ENCODE assay signal across 8 mouse cellular contexts in genomic region chr4:57120563-57120962, GRCm38 (mm10). TPM values are rescaled to one million over a fixed set of nuclear protein-coding genes. Genes with fewer than 3 reads are reported as not detected.
DNase-seq lines count a peak whose midpoint lies in the region; ATAC-seq and TF ChIP-seq lines count a peak whose summit lies in the region.

No protein-coding gene starts in this region.

- H3K27me3 ChIP-seq in midbrain, postnatal 0 days (ENCODE audit: insufficient read depth, low read length): no peaks in the 10 kb centered on the region
- no peaks in the 10 kb centered on the region for H3K27me3 ChIP-seq in midbrain, embryonic 16.5 days (ENCODE audit: control insufficient read depth, insufficient read depth, low read depth, low read length)
- H3K27me3 ChIP-seq in kidney, embryonic 14.5 days (ENCODE audit: control insufficient read depth, insufficient read depth, low read length): no peaks in the 10 kb centered on the region
- no peaks in the 10 kb centered on the region for H3K27me3 ChIP-seq in splenic B cell, adult 2 months (ENCODE audit: control insufficient read depth, insufficient read depth, low read length, poor library complexity, severe bottlenecking)

- no peaks in the 10 kb centered on the region for H3K36me3 ChIP-seq in midbrain, postnatal 0 days (ENCODE audit: insufficient read depth, low read length)
- no peaks in the 10 kb centered on the region for H3K36me3 ChIP-seq in midbrain, embryonic 16.5 days (ENCODE audit: control insufficient read depth, insufficient read depth, low read length)
- H3K36me3 ChIP-seq in kidney, embryonic 14.5 days (ENCODE audit: control insufficient read depth, insufficient read depth, low read length): no peaks in the 10 kb centered on the region
- no peaks in the 10 kb centered on the region for H3K36me3 ChIP-seq in splenic B cell, adult 2 months (ENCODE audit: control insufficient read depth, insufficient read depth, low read length, poor library complexity, severe bottlenecking)

- no peaks in the 10 kb centered on the region for H3K9me3 ChIP-seq in midbrain, postnatal 0 days (ENCODE audit: low read length)
- no peaks in the 10 kb centered on the region for H3K9me3 ChIP-seq in midbrain, embryonic 16.5 days (replicated peaks; ENCODE audit: control insufficient read depth, low read length, poor library complexity, severe bottlenecking)
- H3K9me3 ChIP-seq in kidney, embryonic 14.5 days (ENCODE audit: control insufficient read depth, low read length): no peaks in the 10 kb centered on the region

- H3K9ac ChIP-seq in midbrain, postnatal 0 days (replicated peaks; ENCODE audit: low read length, poor library complexity, severe bottlenecking): no peak overlapping the region
- no peak overlapping the region for H3K9ac ChIP-seq in midbrain, embryonic 16.5 days (ENCODE audit: low read depth, low read length)
- H3K9ac ChIP-seq in kidney, embryonic 14.5 days (ENCODE audit: low read depth, low read length): no peak overlapping the region

- H3K4me2 ChIP-seq in midbrain, postnatal 0 days (ENCODE audit: low read depth, low read length, poor library complexity, severe bottlenecking): no peak overlapping the region
- no peak overlapping the region for H3K4me2 ChIP-seq in midbrain, embryonic 16.5 days (ENCODE audit: low read length)
- no peak overlapping the region for H3K4me2 ChIP-seq in kidney, embryonic 14.5 days (replicated peaks; ENCODE audit: low read depth, low read length)

- peak; percentile 60 for TF ChIP-seq CTCF in midbrain, postnatal 0 days (IDR thresholded peaks at IDR 0.05)

- peak; percentile 27 for DNase-seq in adrenal gland, adult 2 months
- no peak for DNase-seq in adrenal gland, adult 18-20 months (ENCODE audit: low spot score in 2 of 2)
- peak; percentile 44 for DNase-seq in midbrain, postnatal 0 days (ENCODE audit: low spot score)
- DNase-seq in splenic B cell, adult 2 months (ENCODE audit: low read depth, low spot score): peak; percentile 44
- DNase-seq in right cerebral cortex, postnatal 14 days: no peak
- DNase-seq in testis, postnatal 14 days (ENCODE audit: low spot score): no peak

- WGBS in midbrain, postnatal 0 days: 39% methylated on average over 2 of the region's 2 CpGs
- WGBS in midbrain, embryonic 16.5 days: 45% methylated on average over 2 of the region's 2 CpGs
- 40% methylated on average over 2 of the region's 2 CpGs for WGBS in kidney, embryonic 14.5 days

- ATAC-seq in midbrain, postnatal 0 days (ENCODE audit: low FRiP score): no peak
- ATAC-seq in midbrain, embryonic 16.5 days: no peak
- ATAC-seq in kidney, embryonic 14.5 days (ENCODE audit: low FRiP score, low TSS enrichment): peak; percentile 77; the same call in 1 of the 2 replicates

- H3K27ac ChIP-seq in midbrain, postnatal 0 days (ENCODE audit: low read depth, low read length): no peak overlapping the region
- no peak overlapping the region for H3K27ac ChIP-seq in midbrain, embryonic 16.5 days (ENCODE audit: low read length)
- no peak overlapping the region for H3K27ac ChIP-seq in kidney, embryonic 14.5 days (ENCODE audit: low read depth, low read length)

- H3K4me1 ChIP-seq in midbrain, postnatal 0 days (ENCODE audit: insufficient read depth, low read length): no peaks in the 10 kb centered on the region
- no peaks in the 10 kb centered on the region for H3K4me1 ChIP-seq in midbrain, embryonic 16.5 days (ENCODE audit: control insufficient read depth, insufficient read depth, low read length)
- H3K4me1 ChIP-seq in kidney, embryonic 14.5 days (ENCODE audit: control insufficient read depth, insufficient read depth, low read length): no peaks in the 10 kb centered on the region

- no peak overlapping the region for H3K4me3 ChIP-seq in midbrain, postnatal 0 days (ENCODE audit: low read depth, low read length)
- H3K4me3 ChIP-seq in midbrain, embryonic 16.5 days (ENCODE audit: low read depth, low read length): no peak overlapping the region
- H3K4me3 ChIP-seq in kidney, embryonic 14.5 days (ENCODE audit: low read length): no peak overlapping the region

RNA-seq across cellular contexts. Expression of gene Epb41l4b, which starts 22.7 kb away (rescaled TPM):
- 1 to 10 TPM; 2.2 to 3.8 TPM for total RNA-seq in adrenal gland, adult 2 months (2021)
- 0.42 and 0.74 TPM in 2 replicates for polyA plus RNA-seq in adrenal gland, adult 2 months (2012; rRNA removed)
- total RNA-seq in adrenal gland, adult 18-20 months (2021): 1 to 10 TPM; 2.1 to 2.4 TPM
- total RNA-seq in midbrain, postnatal 0 days (2014; rRNA removed): 12.3 and 14.9 TPM in 2 replicates
- polyA plus RNA-seq in midbrain, postnatal 0 days (2015; fragmentation: Nextera tagmentation; extraction: Ambion mirVana): 3.1 and 3.2 TPM in 2 replicates
- 3.1 and 4.3 TPM in 2 replicates for polyA plus RNA-seq in midbrain, embryonic 16.5 days (2015; fragmentation: Nextera tagmentation; extraction: Ambion mirVana)
- polyA plus RNA-seq in kidney, embryonic 14.5 days (2014; fragmentation: Nextera tagmentation; extraction: Ambion mirVana): 2.3 and 2.9 TPM in 2 replicates

Comparison
In these comparisons a context has a peak if more than half of its experiments do, and no peak if none do; other contexts are left out.
1. DNase-seq: peak in adrenal gland, adult 2 months (single experiment), midbrain, postnatal 0 days (single experiment) and splenic B cell, adult 2 months (single experiment); none in adrenal gland, adult 18-20 months (0 of 2), right cerebral cortex, postnatal 14 days (single experiment) and testis, postnatal 14 days (single experiment).